Mouse (Mus musculus) hindbrain, embryonic 16.5 days (tissue): ENCODE measurements around the gene Acacb. TPM values are rescaled to one million over a fixed set of nuclear protein-coding genes. Genes with fewer than 3 reads are reported as not detected.

ENCODE experiments used
- ATAC-seq: fragments of 200-750 bp; cut with Nextera tagmentation; 2 replicates; pipeline ENCODE4 v1.8.0; 2017; ENCODE audit warnings: moderate TSS enrichment, moderate library complexity
- H3K27ac ChIP-seq: fragments of 300-500 bp; sonication (generic); 2 replicates; pipeline ENCODE4 v1.5.1; 2014; ENCODE audit warnings: low read depth, mild to moderate bottlenecking, control low read depth, low read length, moderate library complexity
- H3K27me3 ChIP-seq: fragments of 300-500 bp; sonication (generic); replicated peaks from 2 replicates; pipeline ENCODE4 v1.6.1; 2014; ENCODE audit warnings: low read length; ENCODE audit not compliant: control insufficient read depth, insufficient read depth
- H3K36me3 ChIP-seq: fragments of 300-500 bp; sonication (generic); 2 replicates; pipeline ENCODE4 v1.6.1; 2014; ENCODE audit warnings: mild to moderate bottlenecking, low read length, moderate library complexity, mixed read lengths; ENCODE audit not compliant: control insufficient read depth, insufficient read depth
- H3K4me1 ChIP-seq: fragments of 300-500 bp; sonication (generic); 2 replicates; pipeline ENCODE4 v1.6.1; 2014; ENCODE audit warnings: low read depth, low read length; ENCODE audit not compliant: control insufficient read depth, insufficient read depth
- H3K4me2 ChIP-seq: fragments of 300-500 bp; sonication (generic); 2 replicates; pipeline ENCODE4 v1.6.1; 2014; ENCODE audit warnings: mild to moderate bottlenecking, low read length, control low read depth, moderate library complexity
- H3K4me3 ChIP-seq: fragments of 300-500 bp; sonication (generic); 2 replicates; pipeline ENCODE4 v1.5.1; 2014; ENCODE audit warnings: mild to moderate bottlenecking, low read length, control low read depth, moderate library complexity
- H3K9ac ChIP-seq: fragments of 300-500 bp; sonication (generic); 2 replicates; pipeline ENCODE4 v1.6.1; 2014; ENCODE audit warnings: low read depth, mild to moderate bottlenecking, control low read depth, low read length, moderate library complexity
- H3K9me3 ChIP-seq: fragments of 300-500 bp; sonication (generic); 2 replicates; pipeline ENCODE4 v1.6.1; 2014; ENCODE audit warnings: mild to moderate bottlenecking, low read length, moderate library complexity; ENCODE audit not compliant: control insufficient read depth
- WGBS: fragments of 180-500 bp; shearing (Covaris S2); extraction: QIAGEN DNeasy Blood & Tissue Kit; methylation state at CpG from one replicate; pipeline ENCODE4 v1.1.7; 2014; 5-methylcytosine and 5-hydroxymethylcytosine counted together
- polyA plus RNA-seq: library from polyadenylated mRNA; unstranded; fragments of >200 nt; fragmentation: Nextera tagmentation; extraction: Ambion mirVana; gene quantifications from 2 replicates; pipeline ENCODE4 v1.2.1, GENCODE M21; 2015

Acacb gene
- polyA plus RNA-seq, 1 experiment from 2014 or later: 5.4 TPM

DNA sequence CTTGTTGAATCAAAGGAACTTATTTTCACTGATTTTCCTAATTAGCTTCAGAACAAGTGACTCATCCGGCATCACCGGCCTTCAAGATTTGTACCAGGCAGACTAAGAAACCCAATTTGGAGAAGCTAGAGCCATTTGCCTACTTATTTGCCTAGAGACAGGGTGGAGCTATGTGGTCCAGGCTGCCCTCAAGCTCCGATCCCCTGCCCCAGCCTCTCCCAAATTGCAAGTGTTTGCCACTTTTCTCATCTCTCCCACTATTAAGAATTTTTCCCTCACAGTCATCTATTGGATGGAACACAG, 139.0 kb downstream of the Acacb start:
- ATAC-seq: no peak
- 76% methylated on average over 3 of the region's 3 CpGs for WGBS
- peaks cover 2% of the 10 kb centered on the region for H3K27me3 ChIP-seq
- H3K4me3 ChIP-seq: no peak overlapping the region
- H3K9ac ChIP-seq: no peak overlapping the region
- H3K9me3 ChIP-seq: no peaks in the 10 kb centered on the region
- no peak overlapping the region for H3K27ac ChIP-seq
- peaks cover 5% of the 10 kb centered on the region for H3K4me1 ChIP-seq
- H3K36me3 ChIP-seq: no peaks in the 10 kb centered on the region
- no peak overlapping the region for H3K4me2 ChIP-seq

DNA sequence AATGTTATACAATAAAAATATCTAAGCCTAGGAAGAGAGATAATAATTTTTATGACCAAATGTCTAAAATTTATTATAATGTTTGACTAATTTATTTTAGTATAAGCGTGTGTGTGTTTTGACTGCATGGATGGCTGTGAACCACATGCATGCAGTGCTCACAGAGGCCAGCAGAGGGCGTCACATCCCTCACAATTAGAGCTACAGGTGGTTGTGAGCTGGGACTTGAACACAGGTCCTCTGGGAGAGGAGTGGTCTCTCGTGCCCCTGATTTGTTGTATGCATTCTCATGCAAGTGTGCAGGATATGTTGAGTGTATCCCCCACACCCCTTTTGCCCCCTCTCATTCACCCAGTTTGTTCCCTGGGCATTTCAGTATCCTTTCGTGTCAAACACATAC, 139.8 kb downstream of the Acacb start:
- WGBS: 71% methylated on average over 4 of the region's 4 CpGs
- H3K27ac ChIP-seq: no peak overlapping the region
- H3K27me3 ChIP-seq: peaks cover 2% of the 10 kb centered on the region
- ATAC-seq: no peak
- H3K4me3 ChIP-seq: no peak overlapping the region
- no peak overlapping the region for H3K9ac ChIP-seq
- H3K9me3 ChIP-seq: no peaks in the 10 kb centered on the region
- no peak overlapping the region for H3K4me2 ChIP-seq
- peaks cover 5% of the 10 kb centered on the region for H3K4me1 ChIP-seq
- no peaks in the 10 kb centered on the region for H3K36me3 ChIP-seq

DNA sequence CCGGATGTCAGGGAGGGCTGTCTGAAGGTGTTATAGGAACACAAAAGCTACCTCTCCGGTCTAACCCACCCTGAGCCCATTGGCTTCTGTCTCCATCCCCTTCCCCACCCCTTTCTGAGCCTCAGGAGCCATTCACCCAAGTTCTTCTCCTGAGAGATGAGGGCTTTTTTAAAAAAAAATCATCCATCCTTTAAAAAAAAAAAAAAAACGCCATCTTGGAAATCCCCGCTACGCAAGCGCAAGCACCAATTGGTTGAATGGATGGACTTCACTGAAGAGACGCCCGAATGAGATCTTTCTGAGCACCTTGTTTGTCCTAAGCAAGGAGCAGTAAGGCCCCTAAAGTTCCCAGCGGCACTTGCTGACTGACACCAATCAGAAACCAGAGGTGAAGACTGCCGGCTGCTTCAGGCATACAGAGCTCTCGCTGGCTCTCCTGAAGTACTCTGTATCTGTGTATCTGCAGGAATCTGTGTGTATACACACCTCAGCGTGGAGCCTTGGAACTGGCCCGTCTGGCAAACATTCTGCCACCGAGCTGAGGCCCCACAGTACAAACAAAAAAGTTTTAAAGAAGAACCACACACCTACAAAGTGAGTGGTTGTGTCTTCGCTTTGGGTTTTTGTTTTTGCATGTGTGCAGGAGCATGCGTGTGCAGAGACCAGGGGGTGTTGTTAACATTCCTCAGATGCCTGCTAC, 140.7 kb downstream of the Acacb start:
- Histone ChIP-seq H3K9me3 (no peaks in the 10 kb centered on the region), H3K9ac (no peak overlapping the region), H3K4me1 (peaks cover 5% of the 10 kb centered on the region), H3K4me2 (no peak overlapping the region), H3K27me3 (no peaks in the 10 kb centered on the region; the same call in 1 of the 2 replicates), H3K27ac (no peak overlapping the region), H3K4me3 (no peak overlapping the region), H3K36me3 (no peaks in the 10 kb centered on the region)
- 87% methylated on average over 16 of the region's 16 CpGs for WGBS
- ATAC-seq: no peak

DNA sequence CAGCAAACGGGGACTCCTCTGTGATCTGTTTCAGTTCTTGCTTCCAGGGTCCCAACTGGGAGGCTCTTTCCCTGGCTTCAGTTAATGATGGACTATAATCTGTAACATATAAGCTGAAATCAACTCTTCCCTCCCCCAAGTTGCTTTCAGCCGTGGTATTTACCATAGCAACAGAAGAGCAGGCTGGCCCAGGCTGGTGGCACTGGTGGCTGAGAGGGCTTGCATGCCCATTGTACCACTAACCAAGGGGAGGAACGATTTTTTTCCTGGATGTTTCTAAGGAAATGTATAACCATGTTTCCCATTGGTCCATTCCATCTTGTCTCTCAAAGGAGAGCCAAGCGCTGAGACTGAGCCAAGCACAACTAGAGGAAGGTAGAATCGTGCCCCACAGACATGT, 142.1 kb downstream of the Acacb start:
- WGBS: 86% methylated on average over 5 of the region's 5 CpGs

DNA sequence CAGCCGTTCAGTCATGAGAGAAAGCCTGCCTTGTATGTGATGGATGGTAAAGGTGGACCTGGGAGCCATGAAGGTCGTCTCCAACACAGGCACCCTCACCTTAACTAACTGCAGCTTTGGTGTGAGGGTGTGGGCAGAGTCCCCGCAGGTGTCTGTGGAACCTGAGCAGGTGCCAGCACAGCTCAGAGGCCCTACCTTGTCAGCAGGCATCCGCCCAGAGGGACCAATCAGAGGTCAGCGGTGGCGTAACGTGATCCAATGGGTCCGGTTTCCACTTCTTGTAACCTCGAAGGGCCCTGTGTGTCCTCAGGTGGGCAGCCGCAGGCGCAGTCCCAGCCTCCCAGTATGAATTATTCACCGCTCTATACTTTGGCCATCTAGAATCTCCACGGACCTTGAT, 142.5 kb downstream of the Acacb start, which contains the start of gene Myo1h:
Myo1h (plus strand) TSS at position 293 of the 400 bp plus-strand sequence.
- Histone ChIP-seq H3K9ac (no peak within 1 kb of the TSS), H3K27me3 (no peaks in the 10 kb centered on the region; the same call in 1 of the 2 replicates), H3K4me1 (peaks cover 5% of the 10 kb centered on the region), H3K27ac (no peak within 1 kb of the TSS), H3K4me3 (no peak within 1 kb of the TSS), H3K4me2 (no peak within 1 kb of the TSS), H3K9me3 (no peaks in the 10 kb centered on the region), H3K36me3 (no peaks in the 10 kb centered on the region)
- no peak for ATAC-seq
- 50% methylated on average over 13 of the region's 13 CpGs for WGBS

More for the DNA sequence above, 142.1 kb downstream of the Acacb start:
- H3K4me1 ChIP-seq: peaks cover 5% of the 10 kb centered on the region
- no peak overlapping the region for H3K4me3 ChIP-seq
- ATAC-seq: no peak
- no peaks in the 10 kb centered on the region for H3K36me3 ChIP-seq
- H3K4me2 ChIP-seq: no peak overlapping the region
- H3K9me3 ChIP-seq: no peaks in the 10 kb centered on the region
- no peaks in the 10 kb centered on the region; the same call in 1 of the 2 replicates for H3K27me3 ChIP-seq
- no peak overlapping the region for H3K27ac ChIP-seq
- no peak overlapping the region for H3K9ac ChIP-seq

DNA sequence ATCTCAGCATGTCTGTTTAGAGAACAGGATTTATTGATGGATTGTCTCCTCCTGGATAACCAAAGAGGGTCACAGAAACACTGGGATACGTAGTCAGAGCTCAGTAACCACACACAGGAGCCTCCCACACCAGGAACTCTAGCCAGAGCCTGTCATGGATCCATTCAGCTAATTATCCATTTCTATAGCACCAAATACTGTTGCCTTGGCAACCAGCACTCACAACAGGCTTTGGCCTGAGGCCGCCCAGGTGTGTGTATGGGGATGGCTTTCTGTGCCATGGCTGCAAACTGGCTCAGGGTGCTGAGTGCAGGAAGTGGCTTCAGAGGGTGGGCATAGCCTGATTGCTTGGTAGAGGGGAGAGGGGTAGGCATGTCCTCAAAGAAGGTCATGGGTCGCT, 143.7 kb downstream of the Acacb start:
- 46% methylated on average over 3 of the region's 3 CpGs for WGBS
- ATAC-seq: peak; percentile 75
- no peak overlapping the region for H3K9ac ChIP-seq
- H3K36me3 ChIP-seq: no peaks in the 10 kb centered on the region
- no peak overlapping the region for H3K4me3 ChIP-seq
- no peak overlapping the region for H3K4me2 ChIP-seq
- H3K4me1 ChIP-seq: peaks cover 5% of the 10 kb centered on the region
- no peaks in the 10 kb centered on the region for H3K27me3 ChIP-seq
- no peaks in the 10 kb centered on the region for H3K9me3 ChIP-seq
- H3K27ac ChIP-seq: no peak overlapping the region

DNA sequence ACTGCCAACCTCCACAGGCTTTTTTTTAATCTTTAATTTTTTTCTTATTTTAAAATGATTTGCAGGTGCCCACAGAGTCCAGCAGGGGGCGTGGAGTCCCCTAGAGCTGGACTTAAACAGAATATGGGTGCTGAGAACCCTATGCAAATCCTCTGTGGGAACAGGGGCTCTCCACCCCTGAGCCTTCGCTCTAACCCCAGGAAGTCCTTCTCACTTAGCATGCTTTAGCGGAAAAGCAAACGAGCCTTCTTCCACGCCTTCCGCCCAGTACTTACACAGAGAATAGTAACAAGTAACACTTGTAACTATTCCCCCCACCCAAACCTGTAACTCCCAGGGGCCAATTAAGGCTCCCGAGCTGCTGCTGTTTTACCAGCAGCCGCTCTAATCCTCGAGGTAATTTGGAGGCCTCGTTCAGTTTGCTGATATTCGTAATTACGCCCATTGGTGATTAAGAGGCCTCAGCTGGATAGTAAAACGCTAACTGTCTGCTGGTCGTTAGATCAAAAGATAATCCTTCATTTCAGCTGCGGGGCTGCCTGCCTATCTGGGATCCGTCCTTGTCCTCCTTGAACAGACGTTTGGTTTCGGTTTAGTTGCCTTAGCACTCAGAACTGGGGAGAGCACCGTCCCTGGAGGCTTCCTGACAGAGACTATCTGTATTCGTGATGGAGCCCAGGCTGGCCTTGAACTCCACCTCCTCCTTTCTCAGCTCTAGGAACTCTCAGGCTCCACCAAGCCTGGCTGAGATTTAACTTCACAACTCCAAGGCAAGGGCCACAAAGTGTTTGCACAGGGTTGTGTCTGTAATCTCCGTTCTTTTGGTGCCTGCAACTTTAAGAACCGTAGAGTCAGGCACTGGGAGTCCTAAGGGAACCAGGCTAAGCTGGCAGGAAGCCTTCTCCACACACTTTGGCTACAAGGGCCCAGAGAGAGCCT, 150.6 kb downstream of the Acacb start:
- Histone ChIP-seq H3K27ac (no peak overlapping the region), H3K36me3 (no peaks in the 10 kb centered on the region), H3K4me2 (no peak overlapping the region), H3K9ac (no peak overlapping the region), H3K9me3 (no peaks in the 10 kb centered on the region), H3K4me1 (peaks cover 11% of the 10 kb centered on the region), H3K4me3 (no peak overlapping the region), H3K27me3 (peaks cover 10% of the 10 kb centered on the region)
- WGBS: 28% methylated on average over 22 of the region's 22 CpGs
- ATAC-seq: no peak

DNA sequence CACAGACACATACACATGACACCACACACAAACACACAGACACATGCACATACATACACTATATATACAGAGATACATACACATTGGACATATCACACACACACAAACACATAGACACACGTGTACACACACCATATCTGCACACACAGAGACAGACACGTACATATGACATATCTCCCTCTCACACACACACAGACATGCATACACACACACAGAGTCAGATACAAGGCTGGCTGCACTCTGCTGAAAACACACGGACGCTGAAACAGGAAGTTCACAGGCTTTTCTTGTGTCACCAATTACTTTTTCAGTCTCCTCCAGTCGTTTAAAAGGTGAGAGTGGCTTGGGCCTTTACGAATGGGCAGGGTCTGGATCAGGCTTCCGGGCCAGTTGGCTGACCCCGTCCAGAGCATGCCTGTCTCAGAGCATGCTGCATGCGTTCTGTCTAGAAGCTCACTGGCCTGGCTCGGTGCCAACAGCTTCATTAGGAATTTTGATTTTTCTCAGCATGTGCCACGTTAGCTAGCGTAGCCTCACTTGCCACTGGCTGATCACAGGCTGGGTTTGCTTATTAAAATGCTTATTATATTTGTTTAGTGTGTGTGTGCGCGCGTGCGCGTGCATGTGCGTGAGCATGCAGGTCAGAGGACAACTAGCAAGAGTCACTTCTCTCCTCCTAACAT, 152.0 kb downstream of the Acacb start:
- no peaks in the 10 kb centered on the region for H3K9me3 ChIP-seq
- H3K36me3 ChIP-seq: no peaks in the 10 kb centered on the region
- 33% methylated on average over 18 of the region's 18 CpGs for WGBS
- H3K4me3 ChIP-seq: no peak overlapping the region
- H3K4me2 ChIP-seq: no peak overlapping the region
- no peak overlapping the region for H3K9ac ChIP-seq
- peaks cover 15% of the 10 kb centered on the region for H3K27me3 ChIP-seq
- ATAC-seq: no peak
- H3K4me1 ChIP-seq: peaks cover 11% of the 10 kb centered on the region
- no peak overlapping the region for H3K27ac ChIP-seq
